Mouse (Mus musculus) ES-E14 (cell line): ENCODE results near the gene Sirt4. TPM values are rescaled to one million over a fixed set of nuclear protein-coding genes. Genes with fewer than 3 reads are reported as not detected.

Experiments used
- DNase-seq: peaks from one replicate; pipeline ENCODE4 v3.0.0-alpha.2; 2013; ENCODE audit warnings: low read depth, low spot score
- H3K27ac ChIP-seq: 2 replicates; pipeline ENCODE4 v1.5.1; 2012; ENCODE audit warnings: low read depth, mild to moderate bottlenecking, low read length, moderate library complexity, mixed read lengths; ENCODE audit not compliant: poor library complexity, insufficient read depth, severe bottlenecking
- H3K36me3 ChIP-seq: 2 replicates; pipeline ENCODE4 v1.6.1; 2012; ENCODE audit warnings: mild to moderate bottlenecking, low read length, moderate library complexity, mixed read lengths; ENCODE audit not compliant: control insufficient read depth, poor library complexity, insufficient read depth, severe bottlenecking
- H3K4me1 ChIP-seq, 2 experiments: fragments of 150-350 bp in 1 of 2; sonication (generic) in 1 of 2; 2 replicates each; pipeline ENCODE4 v1.6.1; 2012; ENCODE audit warnings: low read length in 2 of 2, mild to moderate bottlenecking in 1 of 2, mixed read lengths in 1 of 2; ENCODE audit not compliant: control insufficient read depth in 2 of 2, insufficient read depth in 2 of 2, poor library complexity in 1 of 2
- H3K4me3 ChIP-seq, 2 experiments: fragments of 150-350 bp in 1 of 2; sonication (generic) in 1 of 2; 2 replicates each; pipeline ENCODE4 v1.5.1; 2012; ENCODE audit warnings: low read length in 2 of 2, low read depth in 1 of 2, mild to moderate bottlenecking in 1 of 2, mixed read lengths in 1 of 2; ENCODE audit not compliant: insufficient read depth in 1 of 2, poor library complexity in 1 of 2, severe bottlenecking in 1 of 2
- H3K9ac ChIP-seq: 2 replicates; pipeline ENCODE4 v1.6.1; 2012; ENCODE audit warnings: low read depth, mild to moderate bottlenecking, low read length, mixed read lengths; ENCODE audit not compliant: poor library complexity, insufficient read depth, severe bottlenecking
- H3K9me3 ChIP-seq: fragments of 150-350 bp; sonication (generic); 2 replicates; pipeline ENCODE4 v1.6.1; 2012; ENCODE audit warnings: low read depth, mild to moderate bottlenecking, low read length; ENCODE audit not compliant: control insufficient read depth, insufficient read depth
- CHD2 ChIP-seq: IDR thresholded peaks from 2 replicates; pipeline ENCODE4 v1.6.1; 2014; ENCODE audit warnings: mild to moderate bottlenecking, low read depth, low read length, inconsistent platforms
- HCFC1 ChIP-seq: IDR thresholded peaks from 2 replicates; pipeline ENCODE4 v1.6.1; 2012; ENCODE audit warnings: low read length, inconsistent platforms, borderline replicate concordance; ENCODE audit not compliant: insufficient read depth
- MAFK ChIP-seq: IDR thresholded peaks from 2 replicates; pipeline ENCODE4 v1.6.1; 2014; ENCODE audit warnings: mild to moderate bottlenecking, low read depth, low read length, inconsistent platforms; ENCODE audit not compliant: insufficient read depth
- ZC3H11A ChIP-seq: IDR thresholded peaks from 2 replicates; pipeline ENCODE4 v1.6.1; 2012; ENCODE audit warnings: low read depth, mild to moderate bottlenecking, inconsistent platforms, low read length, borderline replicate concordance
- ZNF384 ChIP-seq: IDR thresholded peaks from 2 replicates; pipeline ENCODE4 v1.6.1; 2012; ENCODE audit warnings: low read depth, low read length, inconsistent platforms
- in situ Hi-C, 2 experiments: fragments of 600-800 bp; cut with MboI; formaldehyde crosslinking; loops; one replicate each; pipeline ENCODE4 v1.15.1; 2025; ENCODE audit warnings: low sequenced_read_pairs in 2 of 2, inconsistent platforms in 1 of 2; ENCODE audit not compliant: unreplicated experiment in 2 of 2
- total RNA-seq: library from RNA; depleted of rRNA; stranded (reverse); fragments of 300-350 nt; gene quantifications from 2 replicates; pipeline ENCODE4 v1.2.3, GENCODE M21; 2012

The Sirt4 gene
- total RNA-seq, 1 experiment = 15.3 TPM

DNA sequence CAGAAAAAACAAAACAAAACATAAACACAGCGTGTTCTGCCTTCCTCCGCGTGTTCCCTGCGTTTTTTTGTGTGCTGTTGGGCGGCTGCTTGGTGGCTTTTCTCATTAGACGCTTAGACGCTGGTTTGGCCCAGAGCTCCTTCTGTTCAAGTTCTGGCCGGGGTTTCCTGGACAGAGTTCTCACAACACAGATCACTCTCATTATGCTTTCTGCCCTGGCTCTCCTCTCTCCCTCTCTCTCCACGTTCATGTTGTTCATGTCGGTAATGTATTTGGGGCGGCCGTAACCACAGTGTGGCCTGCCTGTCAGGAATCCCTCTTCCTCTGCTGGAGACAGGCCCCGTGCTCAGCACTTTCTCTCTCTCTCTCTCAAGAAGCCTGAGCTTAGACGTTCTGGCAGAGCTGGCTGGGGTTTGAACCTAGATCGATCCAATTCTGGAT, 24.8 kb upstream of the Sirt4 start:
- peaks cover 10 to 26% of the 10 kb centered on the region in 2 experiments for H3K4me1 ChIP-seq
- peak overlapping the region; percentile 5 to 22; a peak in 2 of 4 replicates for H3K4me3 ChIP-seq
- no peaks in the 10 kb centered on the region for H3K36me3 ChIP-seq
- H3K9ac ChIP-seq = peak overlapping the region; percentile 15; the same call in 1 of the 2 replicates
- TF ChIP-seq MAFK (no peak), ZNF384 (no peak), CHD2 (no peak), ZC3H11A (no peak), HCFC1 (no peak)
- H3K27ac ChIP-seq = no peak overlapping the region
- H3K9me3 ChIP-seq = no peaks in the 10 kb centered on the region
- in situ Hi-C loops = no loop called here
- DNase-seq = no peak

- H3K9ac ChIP-seq = peak overlapping the region; percentile 10; the same call in 1 of the 2 replicates
- H3K4me1 ChIP-seq = peaks cover 10 to 23% of the 10 kb centered on the region in 2 experiments
- in situ Hi-C loops = no loop called here
- H3K36me3 ChIP-seq = no peaks in the 10 kb centered on the region
- H3K27ac ChIP-seq = no peak overlapping the region
- no peak for DNase-seq
- H3K9me3 ChIP-seq = no peaks in the 10 kb centered on the region
- no peak overlapping the region for H3K4me3 ChIP-seq
- no peak for TF ChIP-seq MAFK
- no peak for TF ChIP-seq HCFC1
Measured at GRCm38 (mm10) chr5:115508859-115509147, 24.3 kb upstream of the Sirt4 start.

DNA sequence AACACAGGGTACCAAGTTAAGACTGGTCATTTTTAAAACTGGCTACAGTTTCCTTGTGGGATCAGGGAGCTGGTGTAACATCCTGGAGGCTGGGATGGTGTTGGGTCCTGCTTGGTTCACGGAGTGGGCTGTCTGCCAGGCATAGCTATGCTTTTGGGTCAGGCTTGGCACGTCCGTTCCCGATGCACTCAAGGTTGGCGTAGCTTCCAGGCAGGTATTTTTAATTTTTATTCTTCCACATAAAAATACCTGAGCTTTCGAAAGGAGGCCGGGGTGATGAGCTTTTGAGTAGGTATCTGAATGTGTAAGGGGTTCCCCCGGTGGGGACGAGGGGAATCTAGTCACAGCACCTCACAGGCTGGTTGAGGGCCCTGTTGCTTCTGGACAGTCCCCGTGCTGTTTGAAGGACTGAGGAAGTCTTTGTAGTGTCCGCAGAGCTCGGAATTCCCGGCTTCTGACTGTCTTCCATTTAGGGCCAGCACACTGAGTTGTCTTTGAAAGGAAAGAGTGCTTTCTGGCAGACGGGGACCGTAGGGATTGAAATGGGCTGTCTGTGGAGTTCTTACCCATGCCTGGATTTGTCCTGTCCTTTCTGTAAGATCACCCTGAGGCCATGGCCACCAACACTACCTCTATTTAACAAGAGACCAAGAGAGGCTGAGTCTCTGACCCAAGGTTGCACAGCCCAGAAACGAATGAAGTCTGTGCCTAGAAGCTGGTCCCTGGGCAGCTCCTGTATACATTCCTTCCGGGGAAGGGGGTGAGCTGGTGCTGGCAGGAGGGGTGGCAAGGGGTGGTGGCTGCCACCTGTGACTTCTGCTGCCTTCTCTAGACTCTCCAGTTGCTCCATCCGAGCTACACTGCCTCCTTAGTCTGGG, 23.7 kb upstream of the Sirt4 start:
- H3K36me3 ChIP-seq = no peaks in the 10 kb centered on the region
- in situ Hi-C loops = no loop called here
- H3K9ac ChIP-seq = peak overlapping the region; percentile 40; the same call in 1 of the 2 replicates
- H3K4me1 ChIP-seq = peaks cover 10 to 22% of the 10 kb centered on the region in 2 experiments
- H3K9me3 ChIP-seq = no peaks in the 10 kb centered on the region
- DNase-seq = no peak
- H3K27ac ChIP-seq = no peak overlapping the region
- TF ChIP-seq MAFK = no peak
- peak overlapping the region in 1 of 2 experiments; percentile 16; a peak in 1 of 4 replicates for H3K4me3 ChIP-seq

DNA sequence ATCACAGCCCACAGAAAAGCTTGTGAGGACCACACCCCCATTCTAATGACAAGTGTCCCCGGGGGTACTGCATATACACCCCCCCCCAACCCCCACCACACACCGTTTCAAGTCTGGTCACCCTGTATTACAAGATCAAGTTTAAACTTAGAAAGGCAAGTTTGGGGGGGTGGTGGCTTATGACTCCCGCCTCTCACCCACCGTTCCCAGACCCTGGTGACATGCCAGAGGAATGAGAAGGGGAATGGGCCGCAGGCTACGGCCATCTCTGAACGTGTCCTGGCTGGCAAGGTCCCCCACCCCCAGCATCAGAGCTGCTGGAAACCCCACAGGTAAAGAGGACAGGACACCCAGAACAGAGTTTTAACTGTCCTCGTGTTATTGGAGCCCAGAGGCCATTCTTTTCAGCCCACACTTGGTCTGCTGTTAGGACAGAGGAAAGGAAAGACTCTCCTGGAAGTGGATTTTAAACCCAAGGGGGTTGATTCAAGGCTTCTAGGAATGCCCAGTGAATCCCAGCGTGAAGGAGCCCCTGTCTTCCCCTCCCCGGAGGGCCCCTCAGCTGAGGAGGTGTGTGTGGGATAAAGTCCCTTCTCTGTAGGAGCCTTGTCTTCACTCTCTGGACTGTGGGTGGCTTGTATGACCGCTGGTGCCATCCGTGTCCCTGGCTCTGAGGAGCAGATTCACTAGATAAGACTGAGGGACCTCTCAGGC, 22.9 kb upstream of the Sirt4 start:
- peaks cover 10 to 25% of the 10 kb centered on the region in 2 experiments for H3K4me1 ChIP-seq
- 0 out of 2 replicates have a peak overlapping the region, but pooled peaks have one; percentile 13 for H3K9ac ChIP-seq
- DNase-seq = no peak
- no peaks in the 10 kb centered on the region for H3K36me3 ChIP-seq
- TF ChIP-seq MAFK (no peak), HCFC1 (no peak), CHD2 (no peak), ZNF384 (no peak), ZC3H11A (no peak)
- peak overlapping the region; percentile 94 to 99 for H3K4me3 ChIP-seq
- H3K27ac ChIP-seq = no peak overlapping the region
- H3K9me3 ChIP-seq = no peaks in the 10 kb centered on the region
- in situ Hi-C loops = no loop called here
